Mouse (Mus musculus): ENCODE measurements at regions not wholly inside any gene's neighbourhood (a gene's known extent, or its start where the extent isn't known, plus 50 kb on each side); places are given as distances from the start of the nearest gene placed in this dataset.

GRCm38 (mm10) chr1:107900913-107901312, 311.1 kb downstream of the Serpinb8 start:
- TF ChIP-seq CTCF (IDR thresholded peaks at IDR 0.05; ENCODE audit: low read depth) (no peak), EP300 (IDR thresholded peaks at IDR 0.05; ENCODE audit: low read depth) (no peak)
